Mouse (Mus musculus): ENCODE data around the gene Ripor2.

DNA sequence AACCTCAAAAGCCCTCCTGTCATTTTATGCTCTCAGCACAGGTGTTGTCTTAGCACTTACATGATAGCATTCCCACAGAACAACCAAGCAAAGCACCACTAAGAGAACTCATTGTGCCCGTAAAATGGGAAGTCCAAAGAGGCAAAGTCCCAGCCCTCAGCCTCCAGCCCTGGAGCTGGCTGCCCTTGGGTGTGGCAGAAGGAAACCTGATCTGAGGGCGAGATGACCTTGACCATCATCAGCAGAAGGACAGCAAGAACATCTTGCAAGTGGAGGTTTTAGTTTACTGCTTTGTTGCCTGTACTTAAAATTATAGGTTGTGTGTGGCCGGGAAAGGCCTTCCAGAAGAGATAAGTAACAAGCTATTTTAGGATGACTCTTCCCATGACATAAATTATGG is 6.9 kb upstream of the Ripor2 start:
- TF ChIP-seq POLR2A (IDR thresholded peaks at IDR 0.05; ENCODE audit: borderline replicate concordance, control insufficient read depth, low read depth, low read length) (no peak), CTCF (IDR thresholded peaks at IDR 0.05; ENCODE audit: control insufficient read depth, insufficient read depth, low read length) (no peak)

Data from bone marrow, adult 2 months (tissue).